15 mouse cellular contexts compared by ENCODE assay signal in genomic region chr11:105137255-105137654, GRCm38 (mm10). TPM values are rescaled to one million over a fixed set of nuclear protein-coding genes. Genes with fewer than 3 reads are reported as not detected.
A peak's percentile ranks its signal among the peaks of the same experiment; 100 is the strongest.
DNase-seq lines count a peak whose midpoint lies in the region; ATAC-seq and TF ChIP-seq lines count a peak whose summit lies in the region.
"Not testable (repeated sequence)": the region's sequence is repeated elsewhere in the genome, so short reads cannot be mapped to it uniquely, and the experiment has no call there.
"Had no signal": no experiment of that assay in that cellular context is flagged by ENCODE, and none has a peak within 500 bp of the region (broad histone marks: within the 10 kb centered on the region; RNA-seq: fewer than 3 reads in every experiment).

No protein-coding gene starts in this region.

- ATAC-seq in liver, embryonic 11.5 days (replicated peaks; ENCODE audit: low FRiP score) = peak; percentile 47; the same call in 1 of the 2 replicates
- ATAC-seq in liver, embryonic 12.5 days = peak; percentile 66
- ATAC-seq in liver, embryonic 13.5 days (ENCODE audit: low read depth) = peak; percentile 71
- peak; percentile 68 for ATAC-seq in liver, embryonic 14.5 days (ENCODE audit: insufficient read depth)
- not testable (repeated sequence) for ATAC-seq in liver, embryonic 15.5 days (ENCODE audit: insufficient read depth)
- peak; percentile 60; the same call in 1 of the 2 replicates for ATAC-seq in liver, embryonic 16.5 days (ENCODE audit: low read depth)
- 0 out of 2 replicates have a peak, but pooled peaks have one; percentile 17 for ATAC-seq in liver, postnatal 0 days

- 87% methylated on average over 2 of the region's 2 CpGs for WGBS in liver, embryonic 11.5 days
- WGBS in liver, embryonic 12.5 days (ENCODE audit: insufficient replicate concordance) = 71% methylated on average over 2 of the region's 2 CpGs
- WGBS in liver, embryonic 13.5 days (ENCODE audit: insufficient replicate concordance) = 64% methylated on average over 2 of the region's 2 CpGs
- 65% methylated on average over 2 of the region's 2 CpGs for WGBS in liver, embryonic 14.5 days (ENCODE audit: insufficient replicate concordance)
- WGBS in liver, embryonic 15.5 days (ENCODE audit: insufficient replicate concordance) = 66% methylated on average over 2 of the region's 2 CpGs
- WGBS in liver, embryonic 16.5 days (ENCODE audit: insufficient replicate concordance) = 62% methylated on average over 2 of the region's 2 CpGs
- 74% methylated on average over 2 of the region's 2 CpGs for WGBS in liver, postnatal 0 days (ENCODE audit: insufficient replicate concordance)

- not testable (repeated sequence) for H3K9ac ChIP-seq in liver, embryonic 11.5 days (ENCODE audit: low read depth, low read length); liver, embryonic 12.5 days; liver, embryonic 13.5 days; liver, embryonic 14.5 days (replicated peaks); liver, embryonic 15.5 days; liver, embryonic 16.5 days (ENCODE audit: low read depth, low read length); liver, postnatal 0 days (replicated peaks)

- not testable (repeated sequence) for H3K9me3 ChIP-seq in liver, embryonic 11.5 days (ENCODE audit: control insufficient read depth, low read length); liver, embryonic 12.5 days (replicated peaks); liver, embryonic 13.5 days (replicated peaks); liver, embryonic 14.5 days (ENCODE audit: control insufficient read depth, low read length); liver, embryonic 15.5 days (replicated peaks); liver, embryonic 16.5 days (replicated peaks; ENCODE audit: control insufficient read depth, low read length); liver, postnatal 0 days (ENCODE audit: low read length)

- TF ChIP-seq EP300 in liver, embryonic 14.5 days (IDR thresholded peaks at IDR 0.05; ENCODE audit: low read depth); liver, postnatal 0 days (IDR thresholded peaks at IDR 0.05; ENCODE audit: low read depth): not testable (repeated sequence)

- not testable (repeated sequence) for H3K4me3 ChIP-seq in liver, embryonic 11.5 days (ENCODE audit: low read depth, low read length); liver, embryonic 12.5 days; liver, embryonic 13.5 days (replicated peaks); liver, embryonic 14.5 days (ENCODE audit: insufficient read depth in 1 of 2, low read depth in 2 of 2, low read length in 2 of 2); liver, embryonic 15.5 days (replicated peaks); liver, embryonic 16.5 days (ENCODE audit: low read depth, low read length); liver, postnatal 0 days (ENCODE audit: low read depth, low read length)

- not testable (repeated sequence) for H3K27me3 ChIP-seq in liver, embryonic 11.5 days (replicated peaks; ENCODE audit: control insufficient read depth, insufficient read depth, low read length); liver, embryonic 12.5 days (replicated peaks); liver, embryonic 13.5 days; liver, embryonic 14.5 days (ENCODE audit: control insufficient read depth, insufficient read depth, low read length); liver, embryonic 15.5 days; liver, embryonic 16.5 days (ENCODE audit: control insufficient read depth, insufficient read depth, low read depth, low read length); liver, postnatal 0 days (ENCODE audit: insufficient read depth, low read length)

- H3K36me3 ChIP-seq in liver, embryonic 11.5 days (ENCODE audit: control insufficient read depth, insufficient read depth, low read length) = peaks cover 65% of the 10 kb centered on the region
- peaks cover 94% of the 10 kb centered on the region for H3K36me3 ChIP-seq in liver, embryonic 12.5 days
- peaks cover 93% of the 10 kb centered on the region for H3K36me3 ChIP-seq in liver, embryonic 13.5 days
- peaks cover 54% of the 10 kb centered on the region for H3K36me3 ChIP-seq in liver, embryonic 14.5 days (replicated peaks; ENCODE audit: control insufficient read depth, insufficient read depth, low read depth)
- H3K36me3 ChIP-seq in liver, embryonic 15.5 days (replicated peaks) = peaks cover 89% of the 10 kb centered on the region
- peaks cover 36% of the 10 kb centered on the region for H3K36me3 ChIP-seq in liver, embryonic 16.5 days (ENCODE audit: control insufficient read depth, insufficient read depth)
- peaks cover 61% of the 10 kb centered on the region for H3K36me3 ChIP-seq in liver, postnatal 0 days (replicated peaks; ENCODE audit: insufficient read depth, low read length)

- H3K4me1 ChIP-seq in liver, embryonic 11.5 days (replicated peaks; ENCODE audit: control insufficient read depth, insufficient read depth, low read length); liver, postnatal 0 days (ENCODE audit: insufficient read depth): not testable (repeated sequence)
- H3K4me1 ChIP-seq in liver, embryonic 12.5 days = peaks cover 36% of the 10 kb centered on the region
- H3K4me1 ChIP-seq in liver, embryonic 13.5 days (replicated peaks) = peaks cover 43% of the 10 kb centered on the region
- H3K4me1 ChIP-seq in liver, embryonic 14.5 days (replicated peaks; ENCODE audit: control insufficient read depth in 2 of 2, insufficient read depth in 2 of 2, low read length in 1 of 2) = peaks cover 11 to 30% of the 10 kb centered on the region in 2 experiments
- peaks cover 37% of the 10 kb centered on the region for H3K4me1 ChIP-seq in liver, embryonic 15.5 days (replicated peaks)
- peaks cover 24% of the 10 kb centered on the region for H3K4me1 ChIP-seq in liver, embryonic 16.5 days (ENCODE audit: control insufficient read depth, low read depth, low read length)

- H3K4me2 ChIP-seq in liver, embryonic 11.5 days; liver, embryonic 12.5 days; liver, embryonic 14.5 days (ENCODE audit: low read depth); liver, embryonic 15.5 days; liver, embryonic 16.5 days (ENCODE audit: low read depth, low read length); liver, postnatal 0 days (ENCODE audit: low read depth, low read length): not testable (repeated sequence)
- H3K4me2 ChIP-seq in liver, embryonic 13.5 days = peak overlapping the region; percentile 17; the same call in 1 of the 2 replicates

- not testable (repeated sequence) for H3K27ac ChIP-seq in liver, embryonic 11.5 days (ENCODE audit: low read depth, low read length); liver, embryonic 14.5 days; liver, embryonic 16.5 days (ENCODE audit: low read length); liver, postnatal 0 days (ENCODE audit: low read depth)
- H3K27ac ChIP-seq in liver, embryonic 12.5 days = peak overlapping the region; percentile 5; the same call in 1 of the 2 replicates
- peak overlapping the region; percentile 51 for H3K27ac ChIP-seq in liver, embryonic 13.5 days
- peak overlapping the region; percentile 45; the same call in 1 of the 2 replicates for H3K27ac ChIP-seq in liver, embryonic 15.5 days (replicated peaks)

- peak; percentile 47 for DNase-seq in liver
- DNase-seq in liver, embryonic 11.5 days (ENCODE audit: low spot score); liver, embryonic 13.5 days; liver, embryonic 14.5 days (ENCODE audit: low read depth in 3 of 3, low spot score in 3 of 3); liver, postnatal 0 days: not testable (repeated sequence)

- not testable (repeated sequence) for TF ChIP-seq CTCF in liver, embryonic 14.5 days (IDR thresholded peaks at IDR 0.05; ENCODE audit: low read depth); liver, postnatal 0 days (IDR thresholded peaks at IDR 0.05; ENCODE audit: low read depth)

RNA-seq across cellular contexts. Expression of gene Gm10842, which starts 9.4 kb away (rescaled TPM):
- polyA plus RNA-seq in liver, embryonic 11.5 days (2014; fragmentation: Nextera tagmentation; extraction: Ambion mirVana) = not detected in 2 replicates
- not detected in 2 replicates for polyA plus RNA-seq in liver, embryonic 12.5 days (2016; fragmentation: Nextera tagmentation; extraction: Ambion mirVana)
- polyA plus RNA-seq in liver, embryonic 13.5 days (2015; fragmentation: Nextera tagmentation; extraction: Ambion mirVana) = not detected in 2 replicates
- not detected in 2 replicates for polyA plus RNA-seq in liver, embryonic 14.5 days (2012; rRNA removed)
- polyA plus RNA-seq in liver, embryonic 14.5 days (2014; fragmentation: Nextera tagmentation; extraction: Ambion mirVana) = not detected in 2 replicates
- not detected in 2 replicates for polyA plus RNA-seq in liver, embryonic 15.5 days (2015; fragmentation: Nextera tagmentation; extraction: Ambion mirVana)
- not detected in 2 replicates for polyA plus RNA-seq in liver, embryonic 16.5 days (2015; fragmentation: Nextera tagmentation; extraction: Ambion mirVana)
- not detected in 2 replicates for polyA plus RNA-seq in liver, postnatal 0 days (2015; fragmentation: Nextera tagmentation; extraction: Ambion mirVana)
- polyA plus RNA-seq: activated CD4-positive, CD25-positive, alpha-beta regulatory T cell, adult 4 months; adrenal gland, adult 2 months; brain, embryonic 14.5 days; C2C12; CD4-positive, CD25-positive, alpha-beta regulatory T cell, adult 4 months; G1E; Patski had no signal

RNA-seq across cellular contexts. Expression of gene Mettl2, which starts 11.0 kb away (rescaled TPM):
- 46.2 and 46.9 TPM in 2 replicates for polyA plus RNA-seq in liver, embryonic 11.5 days (2014; fragmentation: Nextera tagmentation; extraction: Ambion mirVana)
- 34.3 and 35.1 TPM in 2 replicates for polyA plus RNA-seq in liver, embryonic 12.5 days (2016; fragmentation: Nextera tagmentation; extraction: Ambion mirVana)
- polyA plus RNA-seq in liver, embryonic 13.5 days (2015; fragmentation: Nextera tagmentation; extraction: Ambion mirVana) = 23.7 and 28.4 TPM in 2 replicates
- polyA plus RNA-seq in liver, embryonic 14.5 days (2012; rRNA removed) = 12.0 and 16.6 TPM in 2 replicates
- polyA plus RNA-seq in liver, embryonic 14.5 days (2014; fragmentation: Nextera tagmentation; extraction: Ambion mirVana) = 14.2 and 14.6 TPM in 2 replicates
- 15.1 and 15.6 TPM in 2 replicates for polyA plus RNA-seq in liver, embryonic 15.5 days (2015; fragmentation: Nextera tagmentation; extraction: Ambion mirVana)
- 13.8 and 15.1 TPM in 2 replicates for polyA plus RNA-seq in liver, embryonic 16.5 days (2015; fragmentation: Nextera tagmentation; extraction: Ambion mirVana)
- polyA plus RNA-seq in liver, postnatal 0 days (2015; fragmentation: Nextera tagmentation; extraction: Ambion mirVana) = 7.7 and 9.3 TPM in 2 replicates

RNA-seq across cellular contexts. Expression of gene Tlk2, which starts 41.4 kb away (rescaled TPM):
- polyA plus RNA-seq in liver, embryonic 11.5 days (2014; fragmentation: Nextera tagmentation; extraction: Ambion mirVana) = 16.1 and 18.2 TPM in 2 replicates
- 15.9 and 16.0 TPM in 2 replicates for polyA plus RNA-seq in liver, embryonic 12.5 days (2016; fragmentation: Nextera tagmentation; extraction: Ambion mirVana)
- polyA plus RNA-seq in liver, embryonic 13.5 days (2015; fragmentation: Nextera tagmentation; extraction: Ambion mirVana) = 8.0 and 8.3 TPM in 2 replicates
- 12.0 and 16.3 TPM in 2 replicates for polyA plus RNA-seq in liver, embryonic 14.5 days (2012; rRNA removed)
- polyA plus RNA-seq in liver, embryonic 14.5 days (2014; fragmentation: Nextera tagmentation; extraction: Ambion mirVana) = 10.2 and 10.6 TPM in 2 replicates
- polyA plus RNA-seq in liver, embryonic 15.5 days (2015; fragmentation: Nextera tagmentation; extraction: Ambion mirVana) = 7.0 and 7.3 TPM in 2 replicates
- 5.5 and 6.6 TPM in 2 replicates for polyA plus RNA-seq in liver, embryonic 16.5 days (2015; fragmentation: Nextera tagmentation; extraction: Ambion mirVana)
- 5.3 and 6.4 TPM in 2 replicates for polyA plus RNA-seq in liver, postnatal 0 days (2015; fragmentation: Nextera tagmentation; extraction: Ambion mirVana)
